Mouse (Mus musculus): Measurements from ENCODE around the gene Tspan1. TPM values are rescaled to one million over a fixed set of nuclear protein-coding genes. Genes with fewer than 3 reads are reported as not detected.

Gene Tspan1
- total RNA-seq (2021), result under 1 TPM in 1 of 2 experiments, not detected in 1; 0.36 TPM
- long read RNA-seq, experiment 1, partial matches to known transcripts, result 0 of 2 reads
- long read RNA-seq, experiment 1, other reads (novel, unspliced or antisense), result 0 of 2 reads
- long read RNA-seq, experiment 2, result 0 reads

- DNase-seq, result no peak
- intact Hi-C loops (cut with DNase I), result loop anchor here (2.0 to 10.0 kb wide), 2 partner anchors 115 to 277 kb away; no protein-coding TSS in a partner anchor
Measured at GRCm38 (mm10) chr4:116167404-116167803, at the start of gene Tspan1. Gene Tspan1 (minus strand): TSS chr4:116167601.

- intact Hi-C loops (cut with DNase I), result no loop called here
- DNase-seq, result peak in 1 of 2 experiments; percentile 23
Measured at GRCm38 (mm10) chr4:116217046-116217445, 49.6 kb upstream of the Tspan1 start.

GRCm38 (mm10) chr4:116215895-116216605 is 48.6 kb upstream of the Tspan1 start:
- intact Hi-C loops (cut with DNase I), result no loop called here
- no peak for DNase-seq

DNA sequence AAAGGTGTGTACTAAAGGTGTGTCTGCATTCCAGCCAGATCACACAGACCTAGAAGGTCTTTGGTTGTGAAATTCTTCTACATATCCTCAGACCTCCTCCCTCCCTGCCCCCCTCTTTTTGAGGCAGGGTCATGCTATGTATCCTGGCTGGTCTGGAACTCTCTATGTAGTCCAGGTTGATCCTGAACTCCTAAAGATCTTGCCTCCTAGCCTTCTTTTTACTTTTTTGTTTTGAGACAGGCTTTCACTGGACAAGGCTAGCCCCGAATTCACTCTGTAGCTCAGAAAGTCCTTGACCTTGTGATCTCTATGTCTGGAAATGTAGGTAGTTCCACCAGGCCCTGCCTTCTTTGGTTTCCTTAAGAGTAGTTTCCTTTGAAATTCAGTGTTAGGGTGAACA is 41.5 kb upstream of the Tspan1 start:
- DNase-seq, result no peak
- intact Hi-C loops (cut with DNase I), result no loop called here

- intact Hi-C loops (cut with DNase I), result no loop called here
- no peak for DNase-seq
Measured at GRCm38 (mm10) chr4:116206531-116206930, 39.1 kb upstream of the Tspan1 start.

DNA sequence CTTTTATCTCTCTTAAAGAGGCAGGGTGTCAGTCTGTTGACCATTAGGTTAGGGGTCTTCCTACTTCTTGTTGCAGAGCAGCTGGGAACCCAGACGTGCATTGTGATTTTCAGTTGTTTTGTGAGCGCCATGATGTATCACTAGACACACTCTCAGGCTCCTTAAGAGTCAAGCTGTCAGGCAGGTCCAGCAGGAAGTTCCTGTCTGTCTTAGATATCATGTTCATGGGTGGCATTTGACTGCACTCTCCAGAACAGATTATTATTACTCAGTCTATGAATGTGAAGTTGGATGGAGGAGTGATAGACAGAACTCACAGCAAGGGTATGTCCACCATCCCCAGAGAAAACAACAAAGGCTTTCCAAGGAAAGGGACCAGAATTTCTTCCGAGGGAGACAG is 37.0 kb upstream of the Tspan1 start:
- intact Hi-C loops (cut with DNase I), result no loop called here
- DNase-seq, result no peak

GRCm38 (mm10) chr4:116198422-116198821 is 31.0 kb upstream of the Tspan1 start:
- DNase-seq, result no peak

GRCm38 (mm10) chr4:116193583-116194383 is 26.4 kb upstream of the Tspan1 start:
- intact Hi-C loops (cut with DNase I), result no loop called here
- DNase-seq, result no peak

More at GRCm38 (mm10) chr4:116198422-116198821, 31.0 kb upstream of the Tspan1 start:
- intact Hi-C loops (cut with DNase I), result no loop called here

DNA sequence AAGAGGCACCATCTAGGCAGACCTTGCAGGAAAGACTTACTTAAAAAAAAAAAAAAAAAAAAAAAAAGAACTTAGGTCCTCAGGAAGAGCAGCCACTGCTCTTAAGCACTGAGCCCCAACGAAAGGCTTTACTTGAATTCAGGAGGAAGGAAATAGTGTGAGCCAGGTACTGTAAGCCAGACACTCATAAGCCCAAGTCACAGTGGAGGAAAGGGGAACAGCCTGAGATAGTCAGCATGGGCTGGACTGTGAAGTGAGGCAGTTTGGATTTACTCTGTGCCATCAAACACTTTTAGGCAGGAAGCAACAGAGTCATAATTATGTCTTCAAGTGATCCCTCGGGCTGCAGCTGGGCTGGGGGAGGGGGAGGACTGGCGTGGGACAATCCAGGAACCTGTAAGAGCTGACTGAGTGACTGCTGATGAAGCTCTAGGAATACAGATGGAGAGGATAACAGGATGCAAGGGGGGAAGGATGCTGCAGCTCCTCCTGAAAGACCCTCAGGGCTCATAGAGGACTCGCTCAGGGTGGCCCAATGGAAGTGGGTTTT is 25.0 kb upstream of the Tspan1 start:
- DNase-seq, result peak; percentile 31 to 34
- intact Hi-C loops (cut with DNase I), result no loop called here

- intact Hi-C loops (cut with DNase I), result no loop called here
- no peak for DNase-seq
Measured at GRCm38 (mm10) chr4:116185083-116185482, 17.7 kb upstream of the Tspan1 start.

DNA sequence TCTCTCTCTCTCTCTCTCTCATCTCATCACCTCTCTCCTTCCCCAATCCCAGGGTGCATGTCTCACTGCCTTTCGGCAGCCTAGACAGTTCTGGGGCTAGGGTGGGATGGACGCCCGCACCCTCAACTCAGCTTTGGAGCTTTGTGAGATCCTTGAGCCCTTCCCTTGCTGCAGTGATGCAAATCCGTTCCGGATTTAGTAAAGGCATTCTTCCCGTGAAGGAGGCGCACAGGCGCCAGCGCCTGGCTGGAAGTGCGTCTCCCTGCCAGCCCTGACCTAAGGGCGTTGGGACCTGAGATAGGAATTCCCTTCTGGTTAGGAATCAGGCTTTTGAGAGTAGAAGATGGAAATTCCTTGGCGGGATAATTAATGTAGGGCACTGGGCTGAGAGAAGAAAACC is 15.3 kb upstream of the Tspan1 start:
- DNase-seq, result peak; percentile 49 to 51
- intact Hi-C loops (cut with DNase I), result no loop called here

DNA sequence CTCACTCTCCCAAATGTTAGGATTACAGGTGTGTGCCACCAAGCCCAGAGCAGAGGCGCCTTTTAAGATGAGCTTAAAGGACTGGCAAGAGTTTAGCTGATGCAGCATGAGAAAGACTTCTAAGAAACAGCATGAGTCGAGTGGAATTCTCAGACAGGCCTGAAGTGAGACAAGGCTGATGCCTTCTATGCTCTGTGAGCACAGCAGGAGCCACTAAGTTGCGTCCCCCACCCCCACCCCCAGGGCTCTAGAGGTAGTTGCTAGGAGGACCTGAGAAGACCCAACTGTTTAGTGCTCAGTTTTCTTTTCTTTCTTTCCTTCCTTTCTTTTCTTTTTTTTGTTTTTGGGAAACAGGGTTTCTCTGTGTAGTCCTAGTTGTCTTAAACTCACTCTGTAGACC is 14.7 kb upstream of the Tspan1 start:
- no peak for DNase-seq
- intact Hi-C loops (cut with DNase I), result no loop called here

GRCm38 (mm10) chr4:116177140-116177539 is 9.7 kb upstream of the Tspan1 start:
- DNase-seq, result peak; percentile 83 to 84
- intact Hi-C loops (cut with DNase I), result no loop called here

DNA sequence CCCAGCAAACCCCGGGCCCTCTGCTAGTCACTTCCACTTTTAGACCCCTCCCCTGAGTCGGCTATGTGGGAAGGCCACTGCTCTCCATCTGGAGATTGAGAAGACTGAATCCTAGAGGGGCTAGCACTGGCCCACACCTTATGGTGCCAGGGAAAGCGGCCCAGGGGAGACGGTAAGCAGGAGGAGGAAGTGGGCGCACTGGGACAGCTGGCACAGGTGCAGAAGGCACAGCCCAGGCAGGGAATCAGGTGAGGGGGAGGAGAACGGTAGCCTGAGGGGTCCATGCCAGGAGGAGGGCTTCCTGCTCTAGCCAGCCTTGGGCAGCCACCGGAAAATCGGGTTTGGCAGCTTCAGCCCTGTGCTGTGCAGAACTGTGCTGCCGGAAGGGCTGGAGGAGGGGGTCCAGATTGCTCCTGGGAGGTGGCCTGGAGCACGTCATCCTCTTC is 9.2 kb upstream of the Tspan1 start:
- intact Hi-C loops (cut with DNase I), result no loop called here
- peak; percentile 66 to 68 for DNase-seq

DNA sequence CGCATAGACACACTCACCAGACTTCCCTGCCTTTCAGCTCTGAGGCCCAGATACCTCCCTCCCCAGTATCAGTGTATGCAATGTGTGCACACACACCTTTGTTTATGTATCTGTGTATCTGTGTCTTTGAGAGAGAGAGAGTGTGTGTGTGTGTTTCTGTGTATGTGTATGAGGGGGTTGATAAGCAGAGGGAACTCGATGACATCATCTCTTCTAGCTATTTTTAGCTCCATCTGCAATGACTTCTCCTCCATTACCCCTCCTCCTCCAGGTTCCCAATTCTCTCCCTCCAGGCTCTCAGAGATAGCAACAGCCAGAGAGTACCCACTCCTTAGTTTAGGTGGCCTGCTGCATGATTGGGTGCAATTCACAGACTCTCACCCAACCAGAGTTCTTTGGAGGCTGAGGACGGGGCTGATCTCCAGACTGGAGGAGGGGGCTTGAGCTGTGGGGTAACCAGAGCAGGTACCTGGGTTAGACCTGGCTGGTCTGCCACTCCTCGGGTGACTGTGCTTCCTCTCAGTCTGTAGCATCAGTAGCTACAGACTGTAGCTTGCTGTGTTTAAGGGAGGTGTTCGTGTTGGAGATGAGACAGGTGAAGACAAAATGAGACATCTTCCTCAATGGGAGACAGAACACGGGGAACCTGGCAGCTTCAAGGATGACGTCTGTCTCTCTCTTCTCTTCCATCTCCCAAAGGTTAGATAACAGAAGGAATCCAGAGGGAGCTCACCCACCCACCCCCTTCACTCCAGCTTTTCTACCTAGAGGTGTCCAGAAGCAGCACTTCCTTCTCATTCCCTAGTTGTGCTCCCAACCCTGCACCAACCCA is 8.5 kb upstream of the Tspan1 start:
- intact Hi-C loops (cut with DNase I), result loop anchor here (1.0 kb wide), 1 partner anchor 44 kb away; no protein-coding TSS in a partner anchor
- DNase-seq, result no peak

DNA sequence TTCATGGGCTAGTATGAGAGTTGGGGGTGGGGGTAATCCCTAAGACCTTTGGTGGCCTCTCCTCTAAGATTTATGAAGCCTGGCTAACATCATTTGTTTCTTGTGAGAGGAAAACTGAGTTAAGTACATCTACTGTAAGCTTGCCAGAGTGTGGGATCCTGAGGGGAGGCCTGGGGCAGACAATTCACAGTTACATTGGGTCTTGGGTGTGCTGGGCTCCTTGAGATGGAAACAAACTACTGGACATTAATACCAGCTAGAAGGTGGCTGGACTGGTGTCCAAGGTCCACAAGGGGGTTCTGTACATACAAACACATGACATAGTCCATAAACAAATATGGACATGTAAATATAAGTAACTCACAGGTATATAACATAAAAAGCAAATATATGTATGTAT is 7.7 kb upstream of the Tspan1 start:
- DNase-seq, result no peak
- intact Hi-C loops (cut with DNase I), result loop anchor here (1.0 kb wide), 1 partner anchor 45 kb away; no protein-coding TSS in a partner anchor

DNA sequence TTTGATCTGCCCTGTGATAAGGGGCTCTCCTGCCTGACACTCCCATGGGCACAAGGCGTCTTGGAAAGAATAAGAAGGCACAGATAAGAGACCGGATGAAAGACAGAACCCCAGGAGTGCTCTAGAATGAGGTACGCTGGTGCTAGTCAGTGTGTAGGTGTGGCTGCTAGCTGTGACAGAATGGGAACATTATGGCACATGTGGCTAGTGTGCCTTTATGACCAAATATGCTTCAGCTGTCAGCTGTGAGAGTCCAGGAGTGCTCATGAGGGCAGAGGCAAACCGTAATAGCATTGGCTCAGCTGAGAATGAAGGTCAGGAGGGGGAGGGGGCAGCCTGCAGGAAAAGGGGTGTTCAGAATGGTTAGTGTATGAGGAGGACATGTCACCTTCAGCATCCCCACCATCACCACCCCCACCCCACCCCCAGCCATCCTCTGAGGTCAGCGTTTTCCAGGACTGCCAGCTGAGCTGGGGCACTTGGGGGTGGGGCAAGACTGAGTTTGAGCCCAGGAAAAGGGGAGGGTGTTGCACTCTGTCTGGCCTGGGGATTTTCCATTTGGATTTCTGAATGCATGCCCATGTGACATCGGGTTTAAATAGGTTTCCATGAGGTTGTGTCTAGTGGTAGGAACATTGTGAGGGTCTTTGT is 7.2 kb upstream of the Tspan1 start:
- intact Hi-C loops (cut with DNase I), result loop anchor here (1.0 kb wide), 1 partner anchor 46 kb away; no protein-coding TSS in a partner anchor

DNA sequence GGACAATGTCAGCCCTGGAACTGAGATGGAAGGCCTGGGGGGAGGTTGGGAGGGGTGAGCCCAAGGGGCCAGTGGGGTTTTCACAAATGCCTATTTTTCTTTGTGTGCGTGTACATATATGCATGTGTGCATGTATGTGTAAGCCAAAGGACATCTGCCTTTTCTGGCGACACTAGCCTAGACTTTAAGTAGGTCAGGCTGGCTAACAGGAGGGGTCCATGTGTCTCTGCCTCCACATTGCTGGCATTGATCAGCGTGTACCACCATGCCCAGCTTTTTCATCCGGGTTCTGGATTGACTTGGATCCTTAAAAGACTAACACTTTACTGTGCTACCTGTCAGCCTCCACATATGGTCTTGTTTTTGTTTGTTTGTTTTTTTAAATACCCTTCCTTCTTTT is 6.4 kb upstream of the Tspan1 start:
- DNase-seq, result no peak
- intact Hi-C loops (cut with DNase I), result no loop called here

More for the DNA sequence above, 7.2 kb upstream of the Tspan1 start:
- DNase-seq, result no peak

- DNase-seq, result no peak
- intact Hi-C loops (cut with DNase I), result no loop called here
Measured at GRCm38 (mm10) chr4:116173072-116173471, 5.7 kb upstream of the Tspan1 start, which contains the start of the genes 1700042G07Rik and Gm49337. Gene 1700042G07Rik (plus strand): TSS chr4:116173372. Gene Gm49337 (plus strand): TSS chr4:116173384.

Measured in heart, postnatal 14 days (tissue).